15 mouse cellular contexts compared by ENCODE assay signal in genomic region chr19:55097396-55097967, GRCm38 (mm10). TPM values are rescaled to one million over a fixed set of nuclear protein-coding genes. Genes with fewer than 3 reads are reported as not detected.
A peak's percentile ranks its signal among the peaks of the same experiment; 100 is the strongest.
DNase-seq lines count a peak whose midpoint lies in the region; ATAC-seq lines count a peak whose summit lies in the region.
"Had no signal": no experiment of that assay in that cellular context is flagged by ENCODE, and none has a peak within 500 bp of the region (broad histone marks: within the 10 kb centered on the region; RNA-seq: fewer than 3 reads in every experiment).

No protein-coding gene starts in this region.

- WGBS in intestine, embryonic 14.5 days = 20% methylated on average over 9 of the region's 9 CpGs
- WGBS in intestine, embryonic 16.5 days = 33% methylated on average over 9 of the region's 9 CpGs
- 80% methylated on average over 9 of the region's 9 CpGs for WGBS in midbrain, embryonic 13.5 days
- WGBS in midbrain, embryonic 14.5 days = 74% methylated on average over 9 of the region's 9 CpGs
- 40% methylated on average over 9 of the region's 9 CpGs for WGBS in liver, embryonic 12.5 days (ENCODE audit: insufficient replicate concordance)
- WGBS in stomach, embryonic 16.5 days = 24% methylated on average over 9 of the region's 9 CpGs
- WGBS in forebrain, embryonic 14.5 days = 83% methylated on average over 9 of the region's 9 CpGs

- H3K36me3 ChIP-seq in intestine, embryonic 14.5 days (ENCODE audit: control insufficient read depth, insufficient read depth, low read length) = peaks cover 23% of the 10 kb centered on the region
- no peaks in the 10 kb centered on the region for H3K36me3 ChIP-seq in intestine, embryonic 16.5 days (ENCODE audit: control insufficient read depth, insufficient read depth, low read length)
- peaks cover 21% of the 10 kb centered on the region for H3K36me3 ChIP-seq in midbrain, embryonic 13.5 days
- peaks cover 20% of the 10 kb centered on the region for H3K36me3 ChIP-seq in midbrain, embryonic 14.5 days (ENCODE audit: control insufficient read depth, insufficient read depth, low read length)
- peaks cover 34% of the 10 kb centered on the region for H3K36me3 ChIP-seq in liver, embryonic 12.5 days
- no peaks in the 10 kb centered on the region for H3K36me3 ChIP-seq in stomach, embryonic 16.5 days (ENCODE audit: control insufficient read depth, insufficient read depth, low read length)
- peaks cover 18% of the 10 kb centered on the region for H3K36me3 ChIP-seq in forebrain, embryonic 14.5 days (ENCODE audit: control insufficient read depth, insufficient read depth, low read length)

- H3K27ac ChIP-seq in intestine, embryonic 14.5 days (ENCODE audit: low read depth) = no peak overlapping the region
- no peak overlapping the region for H3K27ac ChIP-seq in intestine, embryonic 16.5 days (ENCODE audit: low read length)
- no peak overlapping the region for H3K27ac ChIP-seq in midbrain, embryonic 13.5 days
- no peak overlapping the region for H3K27ac ChIP-seq in midbrain, embryonic 14.5 days (replicated peaks; ENCODE audit: low read depth, low read length)
- no peak overlapping the region for H3K27ac ChIP-seq in liver, embryonic 12.5 days
- H3K27ac ChIP-seq in stomach, embryonic 16.5 days (ENCODE audit: low read length) = peak overlapping the region; percentile 22; the same call in 1 of the 2 replicates
- no peak overlapping the region for H3K27ac ChIP-seq in forebrain, embryonic 14.5 days (ENCODE audit: low read depth, low read length)
- H3K27ac ChIP-seq: limb, embryonic 13.5 days had no signal

- H3K9me3 ChIP-seq in intestine, embryonic 14.5 days (ENCODE audit: control insufficient read depth, low read length) = no peaks in the 10 kb centered on the region
- no peaks in the 10 kb centered on the region for H3K9me3 ChIP-seq in intestine, embryonic 16.5 days (ENCODE audit: control insufficient read depth, low read length)
- no peaks in the 10 kb centered on the region for H3K9me3 ChIP-seq in midbrain, embryonic 13.5 days
- no peaks in the 10 kb centered on the region for H3K9me3 ChIP-seq in midbrain, embryonic 14.5 days (ENCODE audit: control insufficient read depth, low read length)
- no peaks in the 10 kb centered on the region for H3K9me3 ChIP-seq in liver, embryonic 12.5 days (replicated peaks)
- no peaks in the 10 kb centered on the region for H3K9me3 ChIP-seq in stomach, embryonic 16.5 days (replicated peaks; ENCODE audit: control insufficient read depth, low read length)
- H3K9me3 ChIP-seq in forebrain, embryonic 14.5 days (replicated peaks; ENCODE audit: control insufficient read depth, low read length) = no peaks in the 10 kb centered on the region
- H3K9me3 ChIP-seq: forebrain, embryonic 10.5 days; heart, embryonic 15.5 days; limb, embryonic 13.5 days; midbrain, embryonic 12.5 days had no signal

- no peak overlapping the region for H3K4me3 ChIP-seq in intestine, embryonic 14.5 days (ENCODE audit: low read depth, low read length)
- no peak overlapping the region for H3K4me3 ChIP-seq in intestine, embryonic 16.5 days (ENCODE audit: low read length)
- no peak overlapping the region for H3K4me3 ChIP-seq in midbrain, embryonic 13.5 days (replicated peaks)
- H3K4me3 ChIP-seq in midbrain, embryonic 14.5 days (replicated peaks; ENCODE audit: low read depth, low read length) = no peak overlapping the region
- no peak overlapping the region for H3K4me3 ChIP-seq in liver, embryonic 12.5 days
- no peak overlapping the region for H3K4me3 ChIP-seq in stomach, embryonic 16.5 days (replicated peaks; ENCODE audit: low read length)
- H3K4me3 ChIP-seq in forebrain, embryonic 14.5 days (ENCODE audit: low read depth, low read length) = no peak overlapping the region

- peaks cover 14% of the 10 kb centered on the region for H3K4me1 ChIP-seq in intestine, embryonic 14.5 days (replicated peaks; ENCODE audit: control insufficient read depth, insufficient read depth, low read length)
- peaks cover 18% of the 10 kb centered on the region for H3K4me1 ChIP-seq in intestine, embryonic 16.5 days (ENCODE audit: control insufficient read depth, insufficient read depth, low read length)
- peaks cover 20% of the 10 kb centered on the region for H3K4me1 ChIP-seq in midbrain, embryonic 13.5 days (replicated peaks)
- peaks cover 21% of the 10 kb centered on the region for H3K4me1 ChIP-seq in midbrain, embryonic 14.5 days (ENCODE audit: control insufficient read depth, insufficient read depth, low read length)
- H3K4me1 ChIP-seq in liver, embryonic 12.5 days = peaks cover 35% of the 10 kb centered on the region
- H3K4me1 ChIP-seq in stomach, embryonic 16.5 days (ENCODE audit: control insufficient read depth, insufficient read depth, low read length) = peaks cover 16% of the 10 kb centered on the region
- 0 out of 2 replicates have a peak, but pooled peaks cover 7% of the 10 kb centered on the region for H3K4me1 ChIP-seq in forebrain, embryonic 14.5 days (ENCODE audit: control insufficient read depth, insufficient read depth, low read length)

- no peak overlapping the region for H3K9ac ChIP-seq in intestine, embryonic 14.5 days (ENCODE audit: low read length)
- H3K9ac ChIP-seq in intestine, embryonic 16.5 days (ENCODE audit: low read depth, low read length) = no peak overlapping the region
- H3K9ac ChIP-seq in midbrain, embryonic 13.5 days (replicated peaks) = no peak overlapping the region
- H3K9ac ChIP-seq in midbrain, embryonic 14.5 days (replicated peaks; ENCODE audit: low read length) = no peak overlapping the region
- no peak overlapping the region for H3K9ac ChIP-seq in liver, embryonic 12.5 days
- peak overlapping the region; percentile 21; the same call in 1 of the 2 replicates for H3K9ac ChIP-seq in stomach, embryonic 16.5 days (ENCODE audit: low read length)
- no peak overlapping the region for H3K9ac ChIP-seq in forebrain, embryonic 14.5 days (ENCODE audit: low read length)

- no peaks in the 10 kb centered on the region for H3K27me3 ChIP-seq in intestine, embryonic 14.5 days (replicated peaks; ENCODE audit: control insufficient read depth, insufficient read depth, low read length)
- no peaks in the 10 kb centered on the region for H3K27me3 ChIP-seq in intestine, embryonic 16.5 days (replicated peaks; ENCODE audit: control insufficient read depth, insufficient read depth, low read length)
- H3K27me3 ChIP-seq in midbrain, embryonic 13.5 days = no peaks in the 10 kb centered on the region
- no peaks in the 10 kb centered on the region for H3K27me3 ChIP-seq in midbrain, embryonic 14.5 days (ENCODE audit: control insufficient read depth, insufficient read depth, low read length)
- no peaks in the 10 kb centered on the region for H3K27me3 ChIP-seq in liver, embryonic 12.5 days (replicated peaks)
- no peaks in the 10 kb centered on the region for H3K27me3 ChIP-seq in stomach, embryonic 16.5 days (ENCODE audit: control insufficient read depth, insufficient read depth, low read length)
- H3K27me3 ChIP-seq in forebrain, embryonic 14.5 days (replicated peaks; ENCODE audit: control insufficient read depth, insufficient read depth, low read length) = no peaks in the 10 kb centered on the region
- H3K27me3 ChIP-seq: CH12.LX; heart, embryonic 15.5 days; limb, embryonic 13.5 days; midbrain, embryonic 12.5 days had no signal

- DNase-seq in intestine, embryonic 14.5 days (ENCODE audit: low spot score) = no peak
- DNase-seq in midbrain, embryonic 14.5 days = no peak
- no peak for DNase-seq in forebrain, embryonic 14.5 days (ENCODE audit: low spot score)
- DNase-seq: adrenal gland, postnatal 14 days; embryo, embryonic 11 days had no signal

- H3K4me2 ChIP-seq in intestine, embryonic 14.5 days (ENCODE audit: low read length) = peak overlapping the region; percentile 89; the same call in 1 of the 2 replicates
- no peak overlapping the region for H3K4me2 ChIP-seq in intestine, embryonic 16.5 days (ENCODE audit: low read depth, low read length)
- H3K4me2 ChIP-seq in midbrain, embryonic 13.5 days (replicated peaks) = 0 out of 2 replicates have a peak overlapping the region, but pooled peaks have one; percentile 7
- no peak overlapping the region for H3K4me2 ChIP-seq in midbrain, embryonic 14.5 days (ENCODE audit: low read length)
- H3K4me2 ChIP-seq in liver, embryonic 12.5 days = peak overlapping the region; percentile 97
- H3K4me2 ChIP-seq in stomach, embryonic 16.5 days (ENCODE audit: low read depth, low read length) = peak overlapping the region; percentile 9; the same call in 1 of the 2 replicates
- no peak overlapping the region for H3K4me2 ChIP-seq in forebrain, embryonic 14.5 days (ENCODE audit: low read length)

- ATAC-seq in intestine, embryonic 14.5 days (replicated peaks; ENCODE audit: low FRiP score, low TSS enrichment, low read depth) = no peak
- ATAC-seq in intestine, embryonic 16.5 days = no peak
- ATAC-seq in midbrain, embryonic 13.5 days = no peak
- no peak for ATAC-seq in midbrain, embryonic 14.5 days (ENCODE audit: low FRiP score, low TSS enrichment)
- no peak for ATAC-seq in liver, embryonic 12.5 days
- ATAC-seq in stomach, embryonic 16.5 days (ENCODE audit: insufficient read depth, low FRiP score) = no peak
- no peak for ATAC-seq in activated CD4-positive, CD25-positive, alpha-beta regulatory T cell, adult 4 months
- no peak for ATAC-seq in forebrain, embryonic 14.5 days

RNA-seq across cellular contexts. Expression of gene Gpam, which starts 29.6 kb away (rescaled TPM):
- polyA plus RNA-seq in intestine, embryonic 14.5 days (2014; fragmentation: Nextera tagmentation; extraction: Ambion mirVana) = 22.6 and 24.1 TPM in 2 replicates
- polyA plus RNA-seq in intestine, embryonic 16.5 days (2015; fragmentation: Nextera tagmentation; extraction: Ambion mirVana) = 21.5 and 25.5 TPM in 2 replicates
- polyA plus RNA-seq in midbrain, embryonic 13.5 days (2015; fragmentation: Nextera tagmentation; extraction: Ambion mirVana) = 21.7 and 21.8 TPM in 2 replicates
- polyA plus RNA-seq in midbrain, embryonic 14.5 days (2014; fragmentation: Nextera tagmentation; extraction: Ambion mirVana) = 19.3 and 28.7 TPM in 2 replicates
- polyA plus RNA-seq in liver, embryonic 12.5 days (2016; fragmentation: Nextera tagmentation; extraction: Ambion mirVana) = 26.9 and 27.1 TPM in 2 replicates
- polyA plus RNA-seq in stomach, embryonic 16.5 days (2015; fragmentation: Nextera tagmentation; extraction: Ambion mirVana) = 21.2 and 23.3 TPM in 2 replicates
- 1 to 10 TPM; 1.6 to 1.9 TPM for polyA plus RNA-seq in activated CD4-positive, CD25-positive, alpha-beta regulatory T cell, adult 4 months (2017; shearing (Covaris generic))
- polyA plus RNA-seq in forebrain, embryonic 14.5 days (2014; fragmentation: Nextera tagmentation; extraction: Ambion mirVana) = 17.2 and 21.5 TPM in 2 replicates

Comparison
In these comparisons a context has a peak if more than half of its experiments do, and no peak if none do; other contexts are left out.
1. H3K4me2 ChIP-seq: peak in intestine, embryonic 14.5 days (single experiment), midbrain, embryonic 13.5 days (single experiment), liver, embryonic 12.5 days (single experiment) and stomach, embryonic 16.5 days (single experiment); none in intestine, embryonic 16.5 days (single experiment), midbrain, embryonic 14.5 days (single experiment) and forebrain, embryonic 14.5 days (single experiment).